Mouse (Mus musculus) midbrain, embryonic 14.5 days (tissue): ENCODE measurements around the gene Mlycd. TPM values are rescaled to one million over a fixed set of nuclear protein-coding genes. Genes with fewer than 3 reads are reported as not detected.

Experiments used
- ATAC-seq: fragments of 200-750 bp; cut with Nextera tagmentation; 2 replicates; pipeline ENCODE4 v1.8.0; 2017; ENCODE audit warnings: moderate number of reproducible peaks, moderate library complexity; ENCODE audit not compliant: low FRiP score, low TSS enrichment
- DNase-seq: peaks from one replicate; pipeline ENCODE4 v3.0.0-alpha.2; 2015
- H3K27ac ChIP-seq: fragments of 300-500 bp; sonication (generic); replicated peaks from 2 replicates; pipeline ENCODE4 v1.5.1; 2014; ENCODE audit warnings: mild to moderate bottlenecking, low read depth, low read length, moderate library complexity
- H3K27me3 ChIP-seq: fragments of 300-500 bp; sonication (generic); 2 replicates; pipeline ENCODE4 v1.6.1; 2014; ENCODE audit warnings: low read length, control low read depth, mixed read lengths; ENCODE audit not compliant: control insufficient read depth, insufficient read depth
- H3K36me3 ChIP-seq: fragments of 300-500 bp; sonication (generic); 2 replicates; pipeline ENCODE4 v1.6.1; 2014; ENCODE audit warnings: low read length, control low read depth; ENCODE audit not compliant: control insufficient read depth, insufficient read depth
- H3K4me1 ChIP-seq: fragments of 300-500 bp; sonication (generic); 2 replicates; pipeline ENCODE4 v1.6.1; 2014; ENCODE audit warnings: mild to moderate bottlenecking, antibody characterized with exemption, low read length, control low read depth; ENCODE audit not compliant: control insufficient read depth, insufficient read depth
- H3K4me2 ChIP-seq: fragments of 300-500 bp; sonication (generic); 2 replicates; pipeline ENCODE4 v1.6.1; 2014; ENCODE audit warnings: mild to moderate bottlenecking, low read length, moderate library complexity
- H3K4me3 ChIP-seq: fragments of 300-500 bp; sonication (generic); replicated peaks from 2 replicates; pipeline ENCODE4 v1.5.1; 2014; ENCODE audit warnings: low read depth, low read length
- H3K9ac ChIP-seq: fragments of 300-500 bp; sonication (generic); replicated peaks from 2 replicates; pipeline ENCODE4 v1.6.1; 2014; ENCODE audit warnings: mild to moderate bottlenecking, low read length, moderate library complexity
- H3K9me3 ChIP-seq: fragments of 300-500 bp; sonication (generic); 2 replicates; pipeline ENCODE4 v1.6.1; 2016; ENCODE audit warnings: low read length, control low read depth, mixed read lengths; ENCODE audit not compliant: control insufficient read depth
- WGBS: fragments of 180-500 bp; shearing (Covaris S2); extraction: QIAGEN DNeasy Blood & Tissue Kit; methylation state at CpG from one replicate; pipeline ENCODE4 v1.1.7; 2014; 5-methylcytosine and 5-hydroxymethylcytosine counted together
- polyA plus RNA-seq: library from polyadenylated mRNA; unstranded; fragments of >200 nt; fragmentation: Nextera tagmentation; extraction: Ambion mirVana; gene quantifications from 2 replicates; pipeline ENCODE4 v1.2.1, GENCODE M21; 2014

The Mlycd gene
- polyA plus RNA-seq, 1 experiment from 2014 or later = 17.6 TPM

GRCm38 (mm10) chr8:119412037-119412734 is 17.5 kb downstream of the Mlycd start:
- ATAC-seq = no peak
- H3K27ac ChIP-seq = no peak overlapping the region
- H3K4me1 ChIP-seq = no peaks in the 10 kb centered on the region
- DNase-seq = no peak
- no peaks in the 10 kb centered on the region for H3K9me3 ChIP-seq
- H3K27me3 ChIP-seq = no peaks in the 10 kb centered on the region
- no peak overlapping the region for H3K4me2 ChIP-seq
- no peak overlapping the region for H3K4me3 ChIP-seq
- no peak overlapping the region for H3K9ac ChIP-seq
- WGBS = 56% methylated on average over 10 of the region's 10 CpGs
- H3K36me3 ChIP-seq = peaks cover 42% of the 10 kb centered on the region

- DNase-seq (peak; percentile 92), ATAC-seq (no peak; the same call in 1 of the 2 replicates)
- no peak overlapping the region for H3K4me3 ChIP-seq
- no peaks in the 10 kb centered on the region for H3K4me1 ChIP-seq
- no peak overlapping the region for H3K27ac ChIP-seq
- peaks cover 35% of the 10 kb centered on the region for H3K36me3 ChIP-seq
- 13% methylated on average over 18 of the region's 18 CpGs for WGBS
- H3K27me3 ChIP-seq = no peaks in the 10 kb centered on the region
- peak overlapping the region; percentile 38 for H3K4me2 ChIP-seq
- no peak overlapping the region for H3K9ac ChIP-seq
- no peaks in the 10 kb centered on the region for H3K9me3 ChIP-seq
Observed at GRCm38 (mm10) chr8:119412735-119413498, 18.2 kb downstream of the Mlycd start.

GRCm38 (mm10) chr8:119413605-119414004 is 18.9 kb downstream of the Mlycd start:
- ATAC-seq (no peak), DNase-seq (no peak)
- H3K4me3 ChIP-seq = no peak overlapping the region
- no peaks in the 10 kb centered on the region for H3K9me3 ChIP-seq
- no peak overlapping the region for H3K9ac ChIP-seq
- H3K4me1 ChIP-seq = no peaks in the 10 kb centered on the region
- no peak overlapping the region for H3K27ac ChIP-seq
- 87% methylated on average over 10 of the region's 10 CpGs for WGBS
- H3K27me3 ChIP-seq = no peaks in the 10 kb centered on the region
- peaks cover 28% of the 10 kb centered on the region for H3K36me3 ChIP-seq
- no peak overlapping the region for H3K4me2 ChIP-seq

- H3K9me3 ChIP-seq = no peaks in the 10 kb centered on the region
- 79% methylated on average over 7 of the region's 7 CpGs for WGBS
- H3K4me3 ChIP-seq = no peak overlapping the region
- H3K27me3 ChIP-seq = no peaks in the 10 kb centered on the region
- no peak overlapping the region for H3K9ac ChIP-seq
- ATAC-seq (no peak), DNase-seq (no peak)
- H3K4me1 ChIP-seq = no peaks in the 10 kb centered on the region
- H3K36me3 ChIP-seq = no peaks in the 10 kb centered on the region
- no peak overlapping the region for H3K27ac ChIP-seq
- H3K4me2 ChIP-seq = no peak overlapping the region
Observed at GRCm38 (mm10) chr8:119420318-119420717, 25.6 kb downstream of the Mlycd start.

DNA sequence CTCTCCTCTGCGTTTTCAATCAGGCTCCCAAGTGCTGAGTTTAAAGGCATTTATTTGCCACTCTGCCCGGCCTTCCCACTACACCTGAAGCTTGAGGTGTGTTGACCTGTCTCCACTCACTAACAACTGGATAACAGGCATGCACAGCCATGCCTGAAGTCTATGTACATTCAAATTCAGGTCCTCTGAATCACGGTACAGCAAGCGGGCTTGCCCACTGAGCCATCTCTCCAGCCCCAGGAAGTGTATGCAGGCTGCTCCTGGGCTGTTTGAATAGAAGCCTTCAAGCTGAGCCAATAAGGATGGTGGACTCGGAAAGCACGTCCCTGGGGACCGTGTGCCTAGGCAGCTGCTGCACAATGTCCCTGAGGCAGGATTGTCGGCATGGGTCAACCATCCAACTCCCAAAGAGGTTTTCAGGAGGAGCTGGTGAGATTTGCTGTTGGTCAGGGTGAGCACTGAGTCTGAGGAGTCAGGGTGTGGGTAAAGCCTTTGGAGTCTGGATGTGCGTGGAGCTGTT is 27.0 kb downstream of the Mlycd start:
- WGBS = 51% methylated on average over 9 of the region's 9 CpGs
- ATAC-seq = no peak
- no peak overlapping the region; the same call in 1 of the 2 replicates for H3K9ac ChIP-seq
- H3K4me2 ChIP-seq = no peak overlapping the region
- no peaks in the 10 kb centered on the region for H3K9me3 ChIP-seq
- no peaks in the 10 kb centered on the region for H3K27me3 ChIP-seq
- no peak overlapping the region for H3K27ac ChIP-seq
- H3K4me3 ChIP-seq = no peak overlapping the region
- no peaks in the 10 kb centered on the region for H3K36me3 ChIP-seq
- no peak for DNase-seq
- H3K4me1 ChIP-seq = no peaks in the 10 kb centered on the region

DNA sequence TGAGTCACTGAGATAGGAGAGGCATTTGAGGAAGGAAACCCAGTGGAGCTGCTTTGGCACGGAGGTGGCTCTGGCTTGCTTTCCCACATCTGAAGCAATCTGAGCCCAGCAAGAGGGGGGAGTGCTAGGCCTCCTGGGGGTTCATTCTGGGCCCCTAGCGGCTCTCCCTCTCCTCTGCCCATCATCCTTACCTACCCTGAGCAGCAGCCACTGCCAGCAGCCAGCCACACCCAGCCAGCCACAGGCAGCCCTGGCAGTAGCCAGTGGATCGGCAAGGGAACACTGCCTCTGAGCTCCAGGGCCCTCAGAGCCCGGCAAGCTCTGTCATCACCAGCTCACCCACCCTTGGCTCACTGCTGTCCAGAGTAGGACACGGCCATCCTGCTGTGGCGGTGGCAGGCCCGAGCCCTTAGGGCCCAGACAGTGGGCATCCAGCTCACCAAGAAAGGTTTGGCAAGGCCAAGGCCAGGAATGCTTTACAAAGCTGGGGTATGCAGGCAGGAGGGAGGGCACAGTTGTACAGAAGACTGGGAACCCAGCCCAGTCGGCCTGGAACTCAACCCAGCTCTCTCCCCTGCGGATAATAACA is 27.5 kb downstream of the Mlycd start:
- no peaks in the 10 kb centered on the region for H3K4me1 ChIP-seq
- H3K9me3 ChIP-seq = no peaks in the 10 kb centered on the region
- no peak for DNase-seq
- H3K4me2 ChIP-seq = no peak overlapping the region
- WGBS = 58% methylated on average over 9 of the region's 9 CpGs
- no peaks in the 10 kb centered on the region for H3K27me3 ChIP-seq
- ATAC-seq = no peak
- H3K9ac ChIP-seq = no peak overlapping the region
- H3K36me3 ChIP-seq = no peaks in the 10 kb centered on the region
- H3K4me3 ChIP-seq = no peak overlapping the region
- no peak overlapping the region for H3K27ac ChIP-seq

DNA sequence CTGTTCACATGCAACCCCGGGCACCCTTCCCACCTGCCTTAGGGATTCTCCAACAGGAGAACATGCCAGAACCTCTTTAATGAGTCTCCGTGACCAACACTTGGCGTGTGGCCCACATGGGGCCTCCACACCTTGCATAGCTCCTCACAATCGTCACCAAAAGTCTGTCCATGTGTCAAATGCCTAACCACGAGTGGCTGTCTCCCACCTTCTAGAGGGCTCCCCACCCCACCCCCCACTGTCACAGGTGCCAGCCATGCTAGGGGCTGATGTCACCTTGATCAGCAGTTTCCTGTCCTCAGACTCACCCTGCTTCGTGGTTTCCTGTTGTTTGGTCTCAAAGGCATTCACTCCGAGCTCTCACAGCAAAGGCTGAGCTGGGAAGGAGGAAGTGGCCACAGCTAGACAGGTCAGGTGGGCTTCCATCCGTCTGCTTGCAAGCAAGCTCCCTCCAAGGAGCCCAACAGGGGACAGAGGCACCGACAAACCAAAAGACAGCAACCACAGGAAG is 29.0 kb downstream of the Mlycd start:
- DNase-seq (no peak), ATAC-seq (no peak)
- H3K9ac ChIP-seq = no peak overlapping the region
- H3K27ac ChIP-seq = no peak overlapping the region
- no peak overlapping the region for H3K4me3 ChIP-seq
- H3K27me3 ChIP-seq = no peaks in the 10 kb centered on the region
- no peaks in the 10 kb centered on the region for H3K4me1 ChIP-seq
- WGBS = 80% methylated on average over 9 of the region's 9 CpGs
- H3K4me2 ChIP-seq = no peak overlapping the region
- no peaks in the 10 kb centered on the region for H3K36me3 ChIP-seq
- H3K9me3 ChIP-seq = no peaks in the 10 kb centered on the region

DNA sequence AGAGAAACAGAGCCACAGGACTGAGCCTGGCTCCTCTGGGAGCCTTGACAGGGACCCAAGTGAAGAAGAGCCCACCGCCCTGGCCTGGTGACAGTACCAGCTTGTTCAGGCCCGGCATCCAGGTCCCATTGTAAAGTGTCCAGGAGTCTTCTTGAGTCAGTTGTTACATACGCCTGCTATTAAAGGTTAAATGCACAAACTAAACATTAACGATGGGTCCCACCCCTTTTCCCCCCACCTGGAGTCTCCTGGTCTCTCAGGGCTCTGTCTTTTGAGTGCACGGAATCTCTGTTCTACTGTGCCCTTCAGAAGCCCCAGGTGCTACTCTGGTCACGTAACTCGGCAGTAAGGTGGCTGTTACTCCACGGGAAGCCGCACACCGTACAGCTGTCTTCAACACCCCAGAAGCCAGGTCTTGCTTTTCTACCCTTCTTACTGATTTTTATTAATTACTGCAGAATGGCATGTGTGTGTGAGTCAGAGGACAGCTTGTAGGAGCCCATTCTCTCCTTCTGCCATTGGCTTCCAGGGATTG is 29.6 kb downstream of the Mlycd start:
- ATAC-seq (no peak), DNase-seq (no peak)
- Histone ChIP-seq H3K9me3 (no peaks in the 10 kb centered on the region), H3K4me3 (no peak overlapping the region), H3K4me1 (no peaks in the 10 kb centered on the region), H3K4me2 (no peak overlapping the region), H3K9ac (no peak overlapping the region), H3K36me3 (no peaks in the 10 kb centered on the region), H3K27me3 (no peaks in the 10 kb centered on the region), H3K27ac (no peak overlapping the region)
- WGBS = 91% methylated on average over 10 of the region's 10 CpGs
